In the genomic region with DNA sequence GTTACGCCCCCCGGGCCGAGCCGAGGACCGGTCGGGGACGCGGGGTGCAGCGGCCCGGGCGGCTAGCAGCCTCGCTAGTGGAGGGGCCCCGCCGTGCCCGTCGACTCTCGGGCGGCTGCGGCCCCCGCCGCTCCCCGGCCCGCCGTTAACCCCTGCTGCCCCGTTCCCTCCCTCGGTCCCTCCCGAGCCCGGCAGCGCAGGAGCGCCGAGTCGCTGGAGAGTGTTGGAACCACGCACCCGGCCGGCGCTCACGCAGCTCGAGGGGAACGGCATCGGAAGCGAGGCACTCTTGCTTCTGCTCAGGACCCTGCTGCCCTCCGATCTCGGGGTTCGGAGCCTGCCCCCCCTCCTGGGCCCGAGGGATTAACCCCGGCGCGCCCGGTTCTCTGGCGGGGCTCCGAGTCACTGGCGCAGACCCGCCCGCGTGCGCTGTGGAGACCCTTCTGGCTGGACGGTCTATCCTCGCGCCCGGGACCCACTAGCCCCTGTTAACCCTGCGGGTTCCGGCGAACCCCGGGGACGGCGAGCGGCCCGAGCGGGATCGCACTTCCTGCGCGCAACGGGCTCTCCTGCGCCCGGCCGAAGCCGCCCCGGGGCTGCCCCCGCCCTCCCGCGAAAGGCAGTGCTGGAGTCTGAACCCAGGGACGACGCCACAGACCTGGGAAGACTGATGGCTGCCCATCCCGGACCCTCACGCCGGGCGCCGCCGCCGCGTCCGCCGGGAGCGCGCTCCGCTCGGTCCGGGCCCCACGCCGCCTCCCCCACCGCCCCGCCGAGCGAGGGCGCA, we compare ENCODE assay signal across 9 mouse cellular contexts. TPM values are rescaled to one million over a fixed set of nuclear protein-coding genes. Genes with fewer than 3 reads are reported as not detected.
DNase-seq lines count a peak whose midpoint lies in the region; ATAC-seq lines count a peak whose summit lies in the region.
"Had no signal": no experiment of that assay in that cellular context is flagged by ENCODE, and none has a peak within 500 bp of the region (broad histone marks: within the 10 kb centered on the region; RNA-seq: fewer than 3 reads in every experiment).

No protein-coding gene starts in this region.

- H3K4me3 ChIP-seq in kidney, embryonic 15.5 days (replicated peaks) = peak overlapping the region; percentile 59
- peak overlapping the region; percentile 53 for H3K4me3 ChIP-seq in hindbrain, embryonic 12.5 days
- H3K4me3 ChIP-seq in midbrain, embryonic 14.5 days (replicated peaks; ENCODE audit: low read depth, low read length) = peak overlapping the region; percentile 46

- WGBS in kidney, embryonic 15.5 days = under 1% methylated on average over 66 of the region's 105 CpGs
- WGBS in hindbrain, embryonic 12.5 days = under 1% methylated on average over 93 of the region's 105 CpGs
- under 1% methylated on average over 98 of the region's 105 CpGs for WGBS in midbrain, embryonic 14.5 days

- H3K36me3 ChIP-seq in kidney, embryonic 15.5 days = no peaks in the 10 kb centered on the region
- H3K36me3 ChIP-seq in hindbrain, embryonic 12.5 days = no peaks in the 10 kb centered on the region
- no peaks in the 10 kb centered on the region for H3K36me3 ChIP-seq in midbrain, embryonic 14.5 days (ENCODE audit: control insufficient read depth, insufficient read depth, low read length)

- H3K9me3 ChIP-seq in kidney, embryonic 15.5 days (replicated peaks) = no peaks in the 10 kb centered on the region
- H3K9me3 ChIP-seq in hindbrain, embryonic 12.5 days (replicated peaks) = no peaks in the 10 kb centered on the region
- no peaks in the 10 kb centered on the region for H3K9me3 ChIP-seq in midbrain, embryonic 14.5 days (ENCODE audit: control insufficient read depth, low read length)

- peak overlapping the region; percentile 97 for H3K4me2 ChIP-seq in kidney, embryonic 15.5 days
- peak overlapping the region; percentile 92 for H3K4me2 ChIP-seq in hindbrain, embryonic 12.5 days (replicated peaks)
- H3K4me2 ChIP-seq in midbrain, embryonic 14.5 days (ENCODE audit: low read length) = peak overlapping the region; percentile 87

- H3K27ac ChIP-seq in kidney, embryonic 15.5 days = no peak overlapping the region
- H3K27ac ChIP-seq in hindbrain, embryonic 12.5 days = no peak overlapping the region
- H3K27ac ChIP-seq in midbrain, embryonic 14.5 days (replicated peaks; ENCODE audit: low read depth, low read length) = no peak overlapping the region

- peak overlapping the region; percentile 50 for H3K9ac ChIP-seq in kidney, embryonic 15.5 days
- peak overlapping the region; percentile 65 for H3K9ac ChIP-seq in hindbrain, embryonic 12.5 days
- peak overlapping the region; percentile 53 for H3K9ac ChIP-seq in midbrain, embryonic 14.5 days (replicated peaks; ENCODE audit: low read length)

- peak; percentile 45 for ATAC-seq in kidney, embryonic 15.5 days (replicated peaks; ENCODE audit: low FRiP score)
- 0 out of 2 replicates have a peak, but pooled peaks have one; percentile 11 for ATAC-seq in hindbrain, embryonic 12.5 days (ENCODE audit: low FRiP score)
- no peak for ATAC-seq in midbrain, embryonic 14.5 days (ENCODE audit: low FRiP score, low TSS enrichment)
- ATAC-seq: Patski had no signal

- DNase-seq in kidney, adult 11 months = no peak
- DNase-seq in embryo, embryonic 11 days = peak; percentile 47
- peak; percentile 47 for DNase-seq in midbrain, embryonic 14.5 days
- no peak for DNase-seq in cerebellum, adult 9-10 months
- no peak for DNase-seq in gastrocnemius, postnatal 10 days
- DNase-seq in urinary bladder, postnatal 4 days (ENCODE audit: low spot score in 2 of 2) = no peak

- peaks cover 86% of the 10 kb centered on the region for H3K27me3 ChIP-seq in kidney, embryonic 15.5 days
- peaks cover 74% of the 10 kb centered on the region for H3K27me3 ChIP-seq in hindbrain, embryonic 12.5 days
- peaks cover 43% of the 10 kb centered on the region for H3K27me3 ChIP-seq in midbrain, embryonic 14.5 days (ENCODE audit: control insufficient read depth, insufficient read depth, low read length)

- H3K4me1 ChIP-seq in kidney, embryonic 15.5 days = peaks cover 20% of the 10 kb centered on the region
- H3K4me1 ChIP-seq in hindbrain, embryonic 12.5 days = peaks cover 27% of the 10 kb centered on the region
- H3K4me1 ChIP-seq in midbrain, embryonic 14.5 days (ENCODE audit: control insufficient read depth, insufficient read depth, low read length) = peaks cover 21% of the 10 kb centered on the region; the same call in 1 of the 2 replicates

RNA-seq across cellular contexts. Expression of a gene that starts 14.8 kb away (rescaled TPM):
- 3.4 and 4.6 TPM in 2 replicates for polyA plus RNA-seq in kidney, embryonic 15.5 days (2015; fragmentation: Nextera tagmentation; extraction: Ambion mirVana)
- polyA plus RNA-seq in hindbrain, embryonic 12.5 days (2016; fragmentation: Nextera tagmentation; extraction: Ambion mirVana) = 21.2 and 23.5 TPM in 2 replicates
- 27.3 and 33.1 TPM in 2 replicates for polyA plus RNA-seq in midbrain, embryonic 14.5 days (2014; fragmentation: Nextera tagmentation; extraction: Ambion mirVana)
- total RNA-seq in gastrocnemius, postnatal 10 days (2021) = 1 to 10 TPM; 2.7 to 3.5 TPM

Comparison
In these comparisons a context has a peak if more than half of its experiments do, and no peak if none do; other contexts are left out.
1. DNase-seq: peak in embryo, embryonic 11 days (single experiment) and midbrain, embryonic 14.5 days (single experiment); none in kidney, adult 11 months (single experiment), cerebellum, adult 9-10 months (single experiment), gastrocnemius, postnatal 10 days (single experiment) and urinary bladder, postnatal 4 days (0 of 2).
2. Peak in every context shown above with its lines, with median percentiles within 50 percentile points of each other: H3K4me2 ChIP-seq, H3K4me3 ChIP-seq and H3K9ac ChIP-seq.